Mouse (Mus musculus): ENCODE data around the gene Cox6b1. TPM values are rescaled to one million over a fixed set of nuclear protein-coding genes. Genes with fewer than 3 reads are reported as not detected.

Cox6b1 gene
- total RNA-seq (2021) = 100 to 1,000 TPM; 783 to 807 TPM
- long read RNA-seq, experiment 1, transcript Cox6b1-201 (4 exons, 618 nt) = major isoform, 491 of 511 reads
- long read RNA-seq, experiment 1, partial matches to known transcripts = 15 of 511 reads
- long read RNA-seq, experiment 1, other reads (novel, unspliced or antisense) = 4 of 511 reads
- long read RNA-seq, experiment 2, transcript Cox6b1-201 (4 exons, 618 nt) = major isoform, 355 of 370 reads
- long read RNA-seq, experiment 2, partial matches to known transcripts = 8 of 370 reads
- long read RNA-seq, experiment 2, other reads (novel, unspliced or antisense) = 6 of 370 reads

DNA sequence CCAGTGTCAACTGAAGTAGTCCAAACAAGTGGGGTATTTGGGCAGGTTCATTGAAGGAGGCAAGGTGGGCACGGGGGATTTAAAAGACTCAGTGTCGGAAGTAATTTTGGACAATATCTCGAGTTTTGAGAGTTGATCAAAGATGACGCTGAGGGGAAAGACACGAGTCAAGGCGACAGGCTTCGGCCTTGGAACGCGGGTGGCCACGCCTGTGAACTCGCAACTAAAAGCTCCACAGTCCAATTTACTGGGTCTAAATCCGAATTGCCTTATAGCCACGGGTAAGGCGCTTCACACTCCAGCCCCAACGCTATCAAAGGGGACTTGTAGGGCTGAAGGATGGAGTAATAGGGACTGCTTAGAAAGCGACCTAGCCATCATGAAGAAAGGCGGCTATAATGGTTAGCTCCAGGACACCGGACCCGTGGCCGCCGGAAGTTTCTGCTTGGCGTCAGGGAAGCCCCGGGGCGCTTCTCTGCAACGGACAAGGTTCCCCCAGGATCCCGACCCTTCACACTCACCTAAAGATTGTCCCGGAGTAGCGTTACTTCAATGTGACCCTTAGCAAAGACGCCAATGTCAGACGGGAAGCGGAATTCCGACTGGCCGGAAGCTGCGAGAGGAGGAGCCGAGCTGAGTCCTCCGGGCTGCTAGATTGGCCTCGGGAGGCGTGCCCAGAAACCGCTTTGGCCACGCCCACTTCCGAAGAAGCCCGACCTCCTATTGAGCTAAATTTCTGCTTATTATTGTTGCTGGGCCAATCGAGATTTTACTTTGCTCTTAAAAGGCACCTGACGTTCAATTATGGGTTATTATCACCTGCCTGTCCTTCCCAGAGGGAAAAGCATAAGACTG, at the start of gene Cox6b1:
TSS of gene Cox6b1 (minus strand) at position 622 of the 855 bp plus-strand sequence.
- peak; percentile 85 to 86 for DNase-seq (ENCODE audit: low spot score in 2 of 2)
- intact Hi-C loops (cut with DNase I) = no loop called here

GRCm38 (mm10) chr7:30671480-30671879, 45.5 kb upstream of the Cox6b1 start, which contains the start of gene Pmis2:
TSS of gene Pmis2 (minus strand) at chr7:30671605.
- DNase-seq (ENCODE audit: low spot score in 2 of 2) = no peak
- intact Hi-C loops (cut with DNase I) = no loop called here

DNA sequence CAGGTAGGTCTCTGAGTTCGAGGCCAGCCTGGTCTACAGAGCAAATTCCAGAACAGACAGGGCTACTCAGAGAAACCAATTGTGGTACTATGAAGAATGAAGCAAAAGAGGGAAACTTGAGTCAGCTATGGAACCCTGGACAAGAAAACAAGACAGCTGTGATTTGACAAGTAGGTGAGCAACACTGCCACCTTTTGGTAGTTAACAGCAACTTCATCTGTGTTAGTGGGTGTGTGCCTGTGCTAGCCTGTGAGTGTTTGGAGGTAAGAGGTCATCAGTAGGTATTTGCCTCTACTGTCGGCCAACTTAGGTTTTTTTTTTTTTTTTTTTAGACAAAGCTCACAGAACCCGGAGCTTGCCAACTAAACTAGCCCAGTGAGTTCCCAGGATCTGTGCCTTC, 43.3 kb upstream of the Cox6b1 start:
- intact Hi-C loops (cut with DNase I) = loop anchor here (5.0 kb wide), 2 partner anchors 53 to 188 kb away; partner anchors contain the start of gene Ffar3
- DNase-seq (ENCODE audit: low spot score in 2 of 2) = no peak

GRCm38 (mm10) chr7:30665321-30665720, 39.4 kb upstream of the Cox6b1 start:
- DNase-seq (ENCODE audit: low spot score in 2 of 2) = peak; percentile 6 to 22
- intact Hi-C loops (cut with DNase I) = loop anchor here (5.0 kb wide), 2 partner anchors 57 to 192 kb away; partner anchors contain the start of gene Ffar3

DNA sequence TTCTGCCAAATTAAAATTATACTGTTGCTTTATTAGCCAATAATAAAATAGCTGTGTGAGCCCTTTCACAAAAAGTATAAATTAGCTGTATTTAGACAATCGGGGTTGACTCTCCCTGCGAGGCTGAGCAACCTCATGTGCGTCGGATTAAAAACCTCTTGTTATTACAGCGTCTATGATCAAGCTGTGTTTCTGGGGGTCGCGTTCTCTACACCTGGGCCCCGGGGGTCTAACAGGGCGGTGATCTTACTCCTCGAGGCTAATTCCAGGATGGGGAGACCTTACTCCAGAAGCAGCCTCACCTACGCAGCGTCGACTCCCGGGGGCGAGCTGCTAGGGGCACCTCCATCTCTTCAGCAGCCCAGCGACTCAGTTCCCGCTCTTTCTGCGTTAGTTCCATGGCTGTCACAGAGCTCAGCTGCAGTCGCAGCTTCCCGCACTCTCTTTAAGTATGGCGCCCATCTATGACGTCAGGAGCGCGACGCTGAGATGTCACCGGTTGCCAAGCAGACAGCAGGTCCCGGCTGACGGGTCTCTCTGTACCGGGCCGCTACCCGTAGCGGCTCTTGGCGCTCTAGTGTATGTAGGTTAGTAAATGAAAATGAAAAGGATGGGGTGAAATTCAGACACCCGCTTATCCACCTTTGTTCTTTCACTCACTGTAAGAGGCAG, 38.7 kb upstream of the Cox6b1 start, which contains the start of gene Haus5:
TSS of gene Haus5 (minus strand) at position 466 of the 672 bp plus-strand sequence.
- intact Hi-C loops (cut with DNase I) = loop anchor here (5.0 kb wide), 2 partner anchors 58 to 193 kb away; partner anchors contain the start of gene Ffar3
- DNase-seq (ENCODE audit: low spot score in 2 of 2) = peak; percentile 93 to 95

- intact Hi-C loops (cut with DNase I) = no loop called here
- peak; percentile 99 for DNase-seq (ENCODE audit: low spot score in 2 of 2)
Measured at GRCm38 (mm10) chr7:30649591-30650540, 23.9 kb upstream of the Cox6b1 start, which contains the start of gene Rbm42. TSS of gene Rbm42 (minus strand) at chr7:30650317.

DNA sequence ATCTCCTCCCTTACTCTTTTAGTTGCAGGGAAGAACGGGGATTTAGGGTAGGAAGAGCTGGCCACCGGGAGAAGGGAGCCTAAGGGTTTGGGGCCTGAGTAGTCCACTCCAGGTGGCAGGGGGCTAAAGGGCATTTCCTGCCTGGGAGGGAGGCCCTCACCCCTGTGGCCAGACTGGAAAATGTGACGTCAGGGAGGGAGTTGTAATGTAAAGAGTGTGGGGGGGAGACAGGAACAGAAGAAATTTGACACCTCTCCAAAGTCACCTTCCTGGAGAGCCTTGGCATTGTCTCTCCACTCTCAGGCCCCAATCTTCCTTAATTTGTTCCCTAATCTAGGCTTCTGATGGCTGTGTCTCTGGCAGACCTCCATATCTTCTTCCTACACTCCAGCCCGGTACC, 13.1 kb upstream of the Cox6b1 start:
- intact Hi-C loops (cut with DNase I) = no loop called here
- no peak for DNase-seq (ENCODE audit: low spot score in 2 of 2)

DNA sequence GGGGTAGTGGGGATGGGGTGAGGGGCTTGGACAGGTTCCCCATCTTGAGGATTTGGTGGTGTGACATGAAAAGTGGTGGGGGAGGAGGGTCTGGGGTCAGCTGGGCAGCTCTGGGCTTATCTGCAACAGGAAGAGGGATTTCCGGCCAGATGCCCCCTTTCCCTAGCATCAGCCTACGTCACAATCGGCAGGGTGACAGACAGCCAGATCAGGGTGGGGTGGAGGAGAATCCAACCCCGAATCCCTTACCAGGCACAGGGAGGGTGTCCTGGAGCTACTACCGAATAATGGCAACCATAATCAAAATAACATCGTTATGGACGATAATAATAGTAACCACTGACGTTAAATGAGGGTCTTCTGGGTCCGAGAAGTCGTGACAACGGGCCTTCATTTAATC, 10.4 kb upstream of the Cox6b1 start:
- intact Hi-C loops (cut with DNase I) = no loop called here
- DNase-seq (ENCODE audit: low spot score in 2 of 2) = no peak

GRCm38 (mm10) chr7:30635752-30636151, 9.8 kb upstream of the Cox6b1 start, which contains the start of gene Etv2:
TSS of gene Etv2 (minus strand) at chr7:30635852.
- intact Hi-C loops (cut with DNase I) = no loop called here
- no peak for DNase-seq (ENCODE audit: low spot score in 2 of 2)

DNA sequence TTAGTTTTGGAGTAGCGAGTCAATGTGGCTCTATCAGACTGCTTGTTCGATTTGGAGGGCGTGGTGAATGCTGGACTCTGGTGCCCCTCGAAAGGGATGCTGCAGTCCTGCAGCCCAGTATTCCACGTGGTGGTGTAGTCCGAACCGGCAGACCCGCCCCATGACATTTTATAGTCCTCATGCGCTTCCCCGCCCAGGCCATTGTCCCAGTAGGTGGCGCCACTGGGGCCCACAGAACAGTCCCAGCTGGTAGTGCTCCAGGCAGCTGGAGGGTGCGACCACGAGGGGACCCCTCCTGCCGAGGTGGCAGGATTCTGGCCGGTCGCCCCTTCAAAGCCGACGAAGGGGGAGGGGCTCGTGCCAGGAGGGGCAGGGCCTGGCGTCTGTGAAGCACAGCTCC, 8.7 kb upstream of the Cox6b1 start:
- peak; percentile 14 to 40 for DNase-seq (ENCODE audit: low spot score in 2 of 2)
- intact Hi-C loops (cut with DNase I) = no loop called here

DNA sequence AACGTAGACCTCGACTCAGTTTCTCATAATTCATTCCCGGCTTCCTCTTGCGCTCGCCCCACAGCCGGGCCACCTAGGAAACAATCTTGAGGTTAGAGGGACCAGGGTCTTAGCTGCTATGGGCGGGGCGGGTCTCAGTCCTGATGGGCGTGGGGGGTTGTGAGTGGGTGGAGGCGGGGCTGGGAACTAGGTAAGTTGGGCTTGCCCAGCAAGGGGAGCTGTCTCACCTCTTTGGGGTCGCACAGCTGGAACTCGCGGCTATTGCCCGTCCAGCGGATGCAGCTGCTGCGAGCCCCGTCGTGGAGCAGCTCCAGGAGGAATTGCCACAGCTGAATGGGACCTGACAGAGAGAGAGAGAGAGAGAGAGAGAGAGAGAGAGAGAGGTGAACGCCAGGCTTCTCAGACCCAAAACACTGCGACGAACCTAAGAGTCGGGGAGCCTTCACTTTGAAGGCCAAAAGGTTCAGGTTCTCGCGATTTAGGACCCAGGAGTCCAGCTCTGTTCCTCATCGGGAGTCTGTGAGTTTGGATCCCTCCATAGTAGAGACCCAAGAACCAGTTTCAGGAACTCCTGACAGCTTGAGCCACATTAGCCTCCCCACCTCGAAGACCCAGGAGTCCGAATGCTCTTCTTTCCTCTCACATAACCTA, 7.9 kb upstream of the Cox6b1 start:
- DNase-seq (ENCODE audit: low spot score in 2 of 2) = no peak
- intact Hi-C loops (cut with DNase I) = no loop called here

DNA sequence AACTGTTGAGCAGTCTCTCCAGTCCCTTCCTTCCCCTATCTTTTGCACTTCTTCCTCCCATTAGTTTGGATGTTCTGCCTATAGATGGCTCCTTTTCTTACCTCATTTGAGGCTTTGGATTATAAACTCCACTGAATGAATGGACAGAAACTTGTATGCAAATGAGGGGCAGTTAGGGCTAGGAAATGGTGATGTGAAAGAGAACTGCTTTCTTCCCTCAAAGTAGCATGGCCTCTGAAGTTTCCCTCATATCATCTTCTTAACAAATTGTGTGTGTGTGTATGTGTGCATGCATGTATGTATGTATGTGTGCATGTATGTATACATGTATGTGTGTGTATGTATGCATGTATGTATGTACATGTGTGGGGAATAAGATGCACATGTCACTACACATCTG, 3.1 kb upstream of the Cox6b1 start:
- intact Hi-C loops (cut with DNase I) = no loop called here

GRCm38 (mm10) chr7:30626647-30627046, 696 bp upstream of the Cox6b1 start:
- intact Hi-C loops (cut with DNase I) = no loop called here
- DNase-seq (ENCODE audit: low spot score in 2 of 2) = no peak

More for the DNA sequence above, 3.1 kb upstream of the Cox6b1 start:
- no peak for DNase-seq (ENCODE audit: low spot score in 2 of 2)

- intact Hi-C loops (cut with DNase I) = loop anchor here (10.0 kb wide), 1 partner anchor 236 kb away; the partner anchor contains the start of gene Ffar3
- DNase-seq (ENCODE audit: low spot score in 2 of 2) = peak in 1 of 2 experiments; percentile 30
Measured at GRCm38 (mm10) chr7:30619202-30619601, 6.7 kb downstream of the Cox6b1 start.

DNA sequence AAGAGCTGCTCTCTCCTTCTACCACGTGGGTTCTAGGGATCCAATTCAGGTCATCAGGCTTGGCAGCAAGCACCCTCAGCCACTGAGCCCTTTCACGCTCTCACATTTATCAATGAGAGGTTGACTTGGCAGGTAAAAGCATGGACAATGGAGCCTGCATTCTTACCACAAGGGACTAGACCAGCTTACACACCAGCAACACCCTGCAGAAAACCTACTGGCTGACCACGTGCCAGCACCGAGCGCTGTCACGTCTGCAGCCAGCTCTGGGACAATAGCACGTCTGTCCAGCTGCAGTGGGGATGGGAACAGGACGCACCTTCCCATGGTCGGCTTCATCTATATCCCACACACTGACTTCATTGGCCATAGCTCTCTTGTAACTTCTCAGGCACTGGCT, 7.3 kb downstream of the Cox6b1 start:
- no peak for DNase-seq (ENCODE audit: low spot score in 2 of 2)
- intact Hi-C loops (cut with DNase I) = loop anchor here (10.0 kb wide), 1 partner anchor 236 kb away; the partner anchor contains the start of gene Ffar3

GRCm38 (mm10) chr7:30615049-30615760, 10.7 kb downstream of the Cox6b1 start:
- intact Hi-C loops (cut with DNase I) = loop anchor here (10.0 kb wide), 1 partner anchor 240 kb away; the partner anchor contains the start of gene Ffar3
- DNase-seq (ENCODE audit: low spot score in 2 of 2) = no peak

- intact Hi-C loops (cut with DNase I) = loop anchor here (10.0 kb wide), 1 partner anchor 240 kb away; the partner anchor contains the start of gene Ffar3
- no peak for DNase-seq (ENCODE audit: low spot score in 2 of 2)
Measured at GRCm38 (mm10) chr7:30614454-30614853, 11.5 kb downstream of the Cox6b1 start.

Measured in left cerebral cortex, postnatal 14 days (tissue).